Mouse (Mus musculus): ENCODE data around the gene Mex3a. TPM values are rescaled to one million over a fixed set of nuclear protein-coding genes. Genes with fewer than 3 reads are reported as not detected.

Mex3a gene
- total RNA-seq (2022), result under 1 TPM; 0.07 to 0.31 (median 0.15) TPM

DNA sequence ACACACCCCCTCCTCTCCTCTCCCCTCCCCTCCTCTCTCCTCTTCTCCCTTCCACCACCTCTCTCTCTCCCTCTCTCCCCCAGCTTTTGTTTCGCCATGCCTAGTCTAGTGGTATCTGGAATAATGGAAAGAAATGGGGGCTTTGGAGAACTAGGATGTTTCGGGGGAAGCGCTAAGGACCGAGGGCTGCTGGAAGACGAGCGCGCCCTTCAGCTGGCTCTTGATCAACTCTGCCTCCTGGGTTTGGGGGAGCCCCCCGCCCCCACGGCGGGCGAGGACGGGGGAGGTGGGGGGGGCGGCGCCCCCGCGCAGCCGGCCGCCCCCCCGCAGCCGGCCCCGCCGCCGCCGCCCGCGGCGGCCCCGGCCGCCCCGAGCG lies at the start of gene Mex3a:
TSS of gene Mex3a (plus strand) at position 97 of the 376 bp plus-strand sequence.
- no peak for DNase-seq (ENCODE audit: low spot score in 2 of 2)

DNA sequence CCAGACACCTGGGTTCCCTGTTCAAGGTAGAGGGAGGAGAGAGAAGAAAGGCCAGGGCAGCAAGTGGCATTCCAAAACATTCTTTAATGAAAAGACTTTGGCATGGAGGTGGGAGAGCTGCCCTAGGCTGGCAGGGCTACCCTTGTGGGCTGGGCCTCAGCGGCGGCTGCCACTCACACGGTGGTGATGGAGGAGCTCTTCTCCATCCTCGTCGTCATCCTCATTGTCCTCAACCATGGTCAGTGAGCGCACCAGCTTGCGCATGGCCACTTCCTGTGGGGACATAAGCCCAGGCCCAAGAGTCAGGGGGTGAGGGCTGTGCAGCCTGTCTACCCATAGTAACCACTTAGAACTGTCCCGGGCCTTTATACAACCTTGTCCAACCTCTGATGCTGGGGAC lies 49.1 kb upstream of the Mex3a start:
- DNase-seq (ENCODE audit: low spot score in 2 of 2), result no peak

DNA sequence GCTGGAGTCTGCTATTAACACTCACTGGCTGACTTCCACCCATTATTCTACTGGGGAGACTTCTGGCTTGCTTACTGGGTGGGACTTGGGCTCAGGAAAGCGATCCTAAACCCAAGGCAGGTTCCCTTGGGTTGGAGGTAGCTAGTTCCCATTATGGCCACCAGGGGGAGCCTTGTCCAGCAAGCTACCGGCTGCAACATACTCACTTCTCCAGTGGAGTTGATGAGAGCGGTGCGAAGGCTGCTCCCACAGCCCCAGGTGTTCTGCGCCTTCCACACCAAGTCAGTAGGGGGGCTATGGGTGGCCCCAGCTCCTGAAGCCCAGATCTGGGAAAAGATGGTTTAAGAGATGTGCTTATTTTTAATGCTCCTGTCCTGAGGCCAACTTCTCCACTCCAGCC lies 48.6 kb upstream of the Mex3a start:
- DNase-seq (ENCODE audit: low spot score in 2 of 2), result no peak

DNA sequence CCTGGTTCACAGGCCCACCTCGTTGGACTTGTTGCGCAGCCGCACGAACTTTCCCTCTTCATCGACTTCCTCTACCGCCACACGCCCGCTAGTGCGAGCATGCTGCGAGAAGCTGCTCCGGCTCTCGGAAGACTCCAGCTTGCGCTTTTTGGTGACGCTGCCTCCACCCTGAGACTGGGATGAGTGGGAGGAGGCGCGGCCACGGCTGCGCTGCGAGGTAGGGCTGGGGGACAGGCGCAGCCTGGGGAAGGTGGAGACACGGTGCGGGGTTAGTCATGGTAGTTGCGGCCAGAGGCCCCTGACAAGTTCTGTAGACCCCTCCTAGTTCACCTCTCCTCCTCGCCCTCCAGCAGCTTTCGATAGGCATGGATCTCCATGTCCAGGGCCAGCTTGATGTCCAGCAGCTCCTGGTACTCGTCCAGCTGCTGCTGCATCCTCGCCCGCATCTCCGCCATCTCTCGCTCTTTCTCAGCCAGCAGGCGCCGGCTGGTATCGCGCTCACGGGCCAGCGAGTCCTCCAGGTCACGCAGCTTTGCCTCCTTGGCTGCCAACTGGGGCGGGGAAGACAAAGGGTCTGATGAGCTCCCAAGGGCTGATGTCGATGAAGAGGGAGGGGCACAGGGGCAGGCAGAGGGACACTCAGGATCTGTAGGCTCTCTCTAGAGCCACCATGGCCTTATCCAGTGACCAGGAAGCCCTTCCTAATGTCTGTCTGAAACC lies 47.4 kb upstream of the Mex3a start:
- DNase-seq (ENCODE audit: low spot score in 2 of 2), result no peak

DNA sequence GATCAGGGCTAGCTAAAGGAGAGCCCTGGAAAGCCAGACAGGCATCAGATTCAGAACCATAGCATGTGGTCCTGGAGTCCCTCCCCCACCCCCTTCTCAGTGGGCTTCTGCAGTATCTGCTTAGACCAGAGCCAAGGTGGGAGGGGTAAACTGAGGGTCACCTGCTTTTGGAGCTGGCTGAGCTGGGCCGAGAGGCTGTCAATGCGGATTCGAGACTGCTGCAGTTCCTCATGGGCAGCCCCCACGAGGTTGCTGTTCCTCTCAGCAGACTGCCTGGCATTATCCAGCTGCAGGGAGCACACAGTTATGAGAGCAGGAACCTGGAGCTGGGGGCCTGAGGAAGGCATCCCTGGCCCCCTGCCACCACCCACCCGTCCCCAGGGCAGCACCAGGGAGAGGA lies 46.2 kb upstream of the Mex3a start:
- no peak for DNase-seq (ENCODE audit: low spot score in 2 of 2)

DNA sequence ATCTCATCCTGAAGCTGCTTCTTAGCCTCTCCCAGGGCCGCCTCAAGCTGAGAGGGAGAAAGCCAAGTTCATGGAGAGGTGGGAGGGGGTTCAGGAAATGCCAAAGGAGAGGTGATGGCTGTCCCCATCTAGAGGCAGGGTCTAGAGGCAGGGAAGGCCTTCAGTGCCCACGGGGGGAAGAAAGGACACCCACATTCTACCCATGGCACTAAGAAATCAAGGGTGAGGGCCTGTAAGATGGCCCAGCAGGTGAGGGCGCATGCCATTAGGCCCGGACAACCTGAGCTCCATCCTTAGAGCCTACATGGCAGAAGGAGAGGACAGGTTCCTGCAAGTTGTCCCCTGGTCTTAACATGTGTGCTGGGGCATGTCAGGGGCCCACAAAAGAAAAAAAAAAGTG lies 45.3 kb upstream of the Mex3a start:
- no peak for DNase-seq (ENCODE audit: low spot score in 2 of 2)

DNA sequence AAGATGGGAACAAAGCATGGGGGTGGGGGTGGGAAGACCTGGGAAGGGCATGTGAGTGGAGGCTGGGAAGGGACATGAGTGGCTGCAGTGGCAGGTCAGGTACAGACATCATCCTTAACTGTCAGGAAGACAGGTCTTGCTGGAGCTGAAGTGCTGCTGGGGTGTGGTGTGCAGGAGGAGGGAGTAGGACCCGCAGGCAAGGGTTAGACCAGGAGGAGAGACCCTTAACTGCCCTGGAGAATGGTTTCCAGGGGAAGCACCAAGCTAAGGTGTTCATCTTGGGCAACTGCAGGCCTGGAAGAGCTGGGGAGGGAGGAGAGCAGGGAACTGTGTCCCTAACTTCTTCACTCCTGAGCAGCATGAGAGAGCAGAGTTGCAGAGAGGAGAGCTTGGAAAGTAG lies 44.8 kb upstream of the Mex3a start:
- DNase-seq (ENCODE audit: low spot score in 2 of 2), result no peak

DNA sequence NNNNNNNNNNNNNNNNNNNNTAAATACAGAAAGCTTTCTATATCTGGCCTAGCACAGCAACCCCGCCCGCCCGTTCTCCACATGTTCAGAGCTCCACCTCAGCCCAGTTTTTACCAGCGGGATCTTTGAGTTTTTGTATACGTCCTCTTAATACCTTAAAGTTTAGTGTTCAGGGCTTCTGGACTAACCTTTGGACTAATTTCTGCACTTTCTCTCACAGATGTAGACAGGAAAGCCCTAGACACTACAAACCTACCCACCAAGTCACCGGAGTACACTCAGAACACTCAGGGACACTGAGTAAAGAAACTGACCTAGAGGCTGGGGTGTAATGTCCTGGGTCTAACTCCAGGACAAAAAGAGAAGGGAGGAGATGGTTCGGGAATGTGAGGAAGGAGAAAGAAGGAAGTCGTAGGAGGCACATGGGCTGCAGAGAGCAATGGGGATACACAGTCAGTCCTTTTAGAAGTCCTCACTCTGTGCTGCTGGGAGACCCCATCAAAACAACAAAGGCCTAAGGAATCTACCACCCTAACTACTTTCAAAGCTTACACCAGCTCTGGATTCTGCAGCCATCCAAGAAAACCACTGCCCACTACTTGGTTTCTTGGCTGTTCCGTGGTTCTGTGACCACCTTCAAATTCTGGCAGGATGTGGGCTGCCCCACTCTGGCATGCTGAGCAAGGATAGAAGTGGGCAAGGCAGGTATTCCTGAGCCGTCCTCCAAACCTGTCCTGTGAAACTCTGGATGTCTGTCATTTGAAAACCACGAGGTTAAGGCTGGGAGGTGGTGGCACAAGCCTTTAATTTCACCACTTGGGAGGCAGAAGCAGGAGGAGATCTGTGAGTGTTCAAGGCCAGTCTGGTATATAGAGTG lies 38.3 kb upstream of the Mex3a start:
- DNase-seq (ENCODE audit: low spot score in 2 of 2), result no peak

DNA sequence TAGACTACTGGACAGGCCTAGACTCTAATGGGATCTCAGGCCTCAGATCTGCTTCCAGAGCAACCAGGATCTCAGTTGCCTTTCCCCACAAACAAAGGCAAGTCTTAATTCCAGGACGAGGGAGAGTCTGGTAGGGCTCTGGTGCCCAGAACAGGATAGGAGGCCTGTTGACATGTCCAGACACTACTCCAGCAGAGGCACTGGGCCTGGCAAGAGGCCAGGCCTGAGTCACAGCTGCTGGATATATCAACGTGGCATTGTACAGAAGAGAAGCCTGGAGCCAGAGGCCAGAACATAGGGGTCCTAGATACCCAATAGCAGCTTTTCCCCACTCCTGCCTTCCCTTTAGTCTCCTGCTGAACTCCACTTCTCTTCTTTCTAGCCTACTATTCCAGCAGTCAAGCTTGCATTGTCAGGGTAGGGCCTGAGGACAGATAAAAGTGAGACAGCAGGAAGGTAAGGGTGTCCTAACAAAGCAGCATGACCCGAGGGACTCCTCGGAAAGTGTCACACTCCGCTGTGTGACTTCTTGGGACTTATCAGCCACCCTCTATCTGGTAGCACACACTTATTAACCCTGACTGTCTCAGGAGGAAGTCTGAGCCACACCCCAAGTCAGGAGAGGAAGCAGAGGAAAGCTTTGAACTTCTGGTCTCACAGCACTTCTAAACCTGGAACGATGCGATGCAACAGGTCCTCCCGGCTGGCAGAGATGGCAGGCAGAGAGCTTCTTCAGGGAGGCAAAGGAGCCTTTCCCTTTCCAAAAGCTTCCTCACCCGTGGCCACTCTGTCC lies 37.2 kb upstream of the Mex3a start:
- peak in 1 of 2 experiments; percentile 78 for DNase-seq (ENCODE audit: low spot score in 2 of 2)

DNA sequence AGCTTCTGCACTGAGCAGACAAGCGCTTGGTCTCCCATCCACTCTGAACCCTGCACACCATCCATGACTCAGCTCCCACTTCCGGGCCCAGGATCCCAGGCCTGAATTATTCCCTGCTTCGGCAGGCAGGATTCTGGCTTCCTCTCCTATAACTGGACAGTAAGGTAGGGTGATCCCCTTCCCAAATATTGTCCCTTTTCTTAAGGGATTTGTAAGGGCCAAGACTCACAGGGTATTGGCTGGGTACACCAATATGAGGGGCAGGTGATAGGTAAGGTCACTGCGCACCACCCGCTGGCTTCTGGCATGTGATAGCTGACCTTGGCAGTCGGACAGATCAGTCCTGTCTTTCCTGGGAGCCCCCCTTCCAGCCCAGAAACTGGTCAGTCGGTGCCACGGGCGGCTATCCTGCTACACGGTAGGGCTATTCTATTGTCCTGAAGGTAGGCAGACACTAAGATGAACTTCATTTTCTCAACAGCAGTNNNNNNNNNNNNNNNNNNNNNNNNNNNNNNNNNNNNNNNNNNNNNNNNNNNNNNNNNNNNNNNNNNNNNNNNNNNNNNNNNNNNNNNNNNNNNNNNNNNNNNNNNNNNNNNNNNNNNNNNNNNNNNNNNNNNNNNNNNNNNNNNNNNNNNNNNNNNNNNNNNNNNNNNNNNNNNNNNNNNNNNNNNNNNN lies 36.3 kb upstream of the Mex3a start:
- no peak for DNase-seq (ENCODE audit: low spot score in 2 of 2)

DNA sequence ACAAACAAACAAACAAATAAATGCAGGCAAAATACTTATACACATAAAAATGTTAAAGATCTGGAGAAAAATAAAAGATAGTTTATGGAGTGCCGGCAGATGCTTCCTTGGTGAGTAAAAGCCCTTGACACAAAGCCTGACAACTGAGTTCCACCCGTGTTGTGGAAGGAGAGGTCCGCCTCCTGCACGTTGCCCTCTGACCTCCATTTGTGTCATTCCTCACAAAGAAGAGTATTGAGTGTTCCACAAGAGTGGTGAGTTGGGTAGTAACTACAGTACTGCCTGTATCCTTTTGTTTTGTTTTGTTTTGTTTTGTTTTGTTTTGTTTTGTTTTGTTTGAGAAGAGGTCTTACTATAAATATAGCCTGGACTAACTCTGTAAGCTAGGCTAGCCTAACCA lies 32.6 kb upstream of the Mex3a start:
- no peak for DNase-seq (ENCODE audit: low spot score in 2 of 2)

DNA sequence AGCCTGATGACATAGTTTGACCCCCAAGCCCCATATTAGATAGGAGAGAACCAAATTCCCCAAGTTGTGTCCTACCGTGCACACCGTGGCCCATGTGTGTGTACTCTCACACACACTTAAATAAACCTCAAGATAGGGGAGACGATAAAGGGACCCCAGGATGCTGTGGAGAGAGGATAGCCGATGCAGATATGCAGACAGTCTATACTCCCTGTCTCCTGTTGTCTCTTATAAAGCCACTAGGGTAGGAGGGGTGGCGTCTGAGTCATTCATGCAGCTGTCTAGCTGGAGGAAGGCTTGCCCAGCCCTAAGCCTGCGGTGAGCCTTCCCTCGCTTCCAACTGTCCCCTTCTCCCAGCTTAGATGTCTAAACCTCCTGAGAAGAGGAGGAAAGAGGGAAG lies 32.1 kb upstream of the Mex3a start:
- DNase-seq (ENCODE audit: low spot score in 2 of 2), result no peak

DNA sequence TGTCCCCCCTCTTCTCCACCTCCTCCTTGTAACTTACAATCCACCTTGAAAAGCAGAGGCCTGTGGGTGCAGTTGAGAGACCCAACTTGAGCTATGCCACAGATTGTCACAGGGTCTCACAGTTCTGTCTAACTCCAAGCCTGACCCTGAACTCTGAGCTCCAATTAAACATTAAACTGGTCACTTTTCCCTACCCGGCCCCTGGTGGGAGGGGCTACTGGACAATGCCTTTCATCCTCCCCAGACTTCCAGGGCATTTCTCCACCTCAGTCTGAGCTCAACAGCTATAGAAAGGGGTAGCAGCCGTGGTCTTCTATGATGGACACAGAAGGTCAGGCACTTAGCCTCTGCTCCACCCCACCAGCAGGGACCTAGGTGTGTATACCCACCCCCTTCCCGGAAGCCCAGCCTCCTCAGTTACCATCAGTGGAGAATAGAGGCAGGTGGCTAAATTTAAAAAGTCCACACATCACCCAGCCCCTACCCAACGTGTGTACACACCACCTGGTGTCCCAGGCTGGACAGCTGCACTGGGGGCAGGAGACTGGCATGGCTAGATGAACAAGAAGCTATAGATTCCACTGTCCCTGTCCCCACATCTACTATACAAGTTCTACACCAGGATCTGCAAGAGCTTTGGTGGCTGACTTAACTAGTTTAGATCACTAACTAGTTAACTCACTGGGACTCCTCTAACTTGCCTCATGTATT lies 31.4 kb upstream of the Mex3a start:
- no peak for DNase-seq (ENCODE audit: low spot score in 2 of 2)

DNA sequence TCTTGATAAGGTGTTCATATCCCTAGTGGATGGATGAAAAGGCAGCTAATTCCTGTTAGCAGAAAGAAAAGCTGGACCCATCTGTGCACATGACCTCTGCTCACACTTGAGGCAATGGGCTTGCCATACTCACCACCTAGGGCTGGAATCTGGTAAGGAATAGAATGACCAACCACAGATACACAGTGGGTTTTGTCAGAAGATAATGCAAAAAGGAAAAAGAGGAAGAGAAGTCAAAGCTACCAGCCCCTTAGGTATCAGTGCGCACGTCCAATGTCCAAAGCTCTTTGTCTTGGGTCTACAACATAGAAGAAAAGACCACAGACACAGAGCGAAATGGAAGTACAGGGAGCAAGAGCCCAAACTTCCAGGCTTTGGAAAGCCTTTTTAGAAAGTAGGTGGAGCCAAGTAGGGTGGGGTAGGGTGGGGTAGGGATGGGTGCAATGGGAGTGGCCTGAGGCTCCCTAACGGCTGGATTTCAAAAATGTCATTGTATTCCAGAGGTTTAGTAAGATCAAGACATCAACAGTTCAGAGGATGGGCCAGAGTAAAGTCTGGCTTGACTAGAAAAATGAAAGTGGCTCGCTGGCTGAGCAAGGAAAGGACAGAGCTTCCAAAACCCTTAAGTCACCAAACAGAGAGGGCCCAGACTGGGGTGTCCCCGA lies 30.7 kb upstream of the Mex3a start:
- DNase-seq (ENCODE audit: low spot score in 2 of 2), result no peak

DNA sequence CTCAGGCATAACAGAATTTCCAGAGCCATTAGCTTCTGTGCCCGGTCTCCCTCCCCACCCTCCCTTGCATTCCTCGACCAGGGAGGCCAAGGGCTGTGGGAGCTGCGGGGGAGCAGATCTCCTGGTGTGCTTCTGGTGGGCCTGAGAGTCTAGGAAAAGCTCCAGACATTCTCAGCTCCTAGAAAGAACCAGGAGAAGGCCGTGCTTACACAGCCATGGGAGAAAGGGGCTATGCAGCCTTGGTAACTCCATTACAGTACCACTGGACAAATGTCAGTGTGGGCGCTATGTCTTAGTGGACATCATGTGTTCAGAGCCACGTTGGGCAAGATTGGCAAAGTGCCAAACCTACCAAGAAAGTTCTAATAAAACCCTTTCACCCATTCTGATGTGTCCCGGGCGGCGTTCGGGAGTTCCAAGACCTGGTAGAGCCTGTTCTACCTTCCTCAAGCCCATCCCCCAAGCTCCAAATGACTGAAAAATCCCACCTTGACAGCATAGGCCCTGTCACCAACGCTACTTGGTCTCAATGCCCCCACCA lies 30.1 kb upstream of the Mex3a start:
- no peak for DNase-seq (ENCODE audit: low spot score in 2 of 2)

DNA sequence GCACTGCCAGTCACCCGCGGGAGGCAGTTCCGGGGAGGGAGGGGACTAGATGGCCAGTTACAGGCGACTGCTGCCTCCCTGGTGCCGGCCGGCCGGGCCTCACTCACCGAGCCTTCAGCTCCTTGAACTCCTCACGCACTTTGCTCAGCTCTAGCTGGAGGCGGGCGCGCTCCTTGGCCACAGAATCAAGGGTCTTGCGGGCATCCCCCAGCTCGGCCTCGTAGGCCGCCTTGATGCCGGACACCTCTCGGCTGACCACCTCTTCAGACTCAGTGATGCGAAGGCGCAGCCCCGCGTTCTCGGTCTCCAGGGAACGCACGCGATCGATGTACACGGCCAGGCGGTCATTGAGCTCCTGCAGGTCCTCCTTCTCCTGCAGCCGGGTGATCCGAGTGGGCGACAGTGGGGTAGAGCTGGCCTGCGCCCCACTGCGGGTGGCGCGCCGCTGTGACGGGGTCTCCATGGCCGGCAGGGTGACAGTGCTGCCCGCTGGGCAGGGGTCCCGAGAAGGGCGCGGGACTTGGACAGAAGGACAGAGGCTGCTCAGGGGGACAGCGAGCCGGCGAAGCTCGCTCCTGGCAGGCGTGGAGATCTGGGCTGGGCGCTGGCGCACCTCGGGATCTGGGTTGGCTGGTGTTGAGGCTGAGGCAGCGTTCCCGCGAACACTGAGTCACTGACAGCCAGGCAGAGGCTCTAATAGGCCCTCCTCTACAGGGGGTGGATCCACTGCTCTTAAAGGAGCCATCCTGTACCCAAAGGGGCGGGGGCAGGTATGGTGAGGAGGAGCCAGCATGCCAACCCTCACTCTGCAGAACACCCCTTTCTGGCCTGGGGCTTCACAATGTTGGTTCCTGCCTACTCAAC lies 29.3 kb upstream of the Mex3a start:
- DNase-seq (ENCODE audit: low spot score in 2 of 2), result peak; percentile 92 to 94

DNA sequence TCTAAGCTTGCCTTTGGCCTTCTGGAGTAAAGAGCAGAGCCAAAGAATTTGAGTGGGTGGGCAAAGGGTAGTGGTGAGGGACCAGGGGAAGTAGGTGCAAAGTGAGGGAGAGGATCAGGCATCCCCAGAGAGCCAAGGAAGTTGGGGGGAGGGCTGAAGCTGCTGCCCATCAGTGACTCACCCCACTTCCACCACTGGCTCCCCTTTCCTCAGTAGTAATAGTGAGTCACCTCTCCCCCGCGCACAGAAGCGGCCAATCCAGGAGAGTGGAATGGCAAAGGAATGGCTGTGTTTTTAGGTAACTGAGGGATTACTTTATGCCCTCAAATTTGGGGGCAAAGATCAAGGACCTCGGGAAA lies 28.7 kb upstream of the Mex3a start:
- DNase-seq (ENCODE audit: low spot score in 2 of 2), result no peak

DNA sequence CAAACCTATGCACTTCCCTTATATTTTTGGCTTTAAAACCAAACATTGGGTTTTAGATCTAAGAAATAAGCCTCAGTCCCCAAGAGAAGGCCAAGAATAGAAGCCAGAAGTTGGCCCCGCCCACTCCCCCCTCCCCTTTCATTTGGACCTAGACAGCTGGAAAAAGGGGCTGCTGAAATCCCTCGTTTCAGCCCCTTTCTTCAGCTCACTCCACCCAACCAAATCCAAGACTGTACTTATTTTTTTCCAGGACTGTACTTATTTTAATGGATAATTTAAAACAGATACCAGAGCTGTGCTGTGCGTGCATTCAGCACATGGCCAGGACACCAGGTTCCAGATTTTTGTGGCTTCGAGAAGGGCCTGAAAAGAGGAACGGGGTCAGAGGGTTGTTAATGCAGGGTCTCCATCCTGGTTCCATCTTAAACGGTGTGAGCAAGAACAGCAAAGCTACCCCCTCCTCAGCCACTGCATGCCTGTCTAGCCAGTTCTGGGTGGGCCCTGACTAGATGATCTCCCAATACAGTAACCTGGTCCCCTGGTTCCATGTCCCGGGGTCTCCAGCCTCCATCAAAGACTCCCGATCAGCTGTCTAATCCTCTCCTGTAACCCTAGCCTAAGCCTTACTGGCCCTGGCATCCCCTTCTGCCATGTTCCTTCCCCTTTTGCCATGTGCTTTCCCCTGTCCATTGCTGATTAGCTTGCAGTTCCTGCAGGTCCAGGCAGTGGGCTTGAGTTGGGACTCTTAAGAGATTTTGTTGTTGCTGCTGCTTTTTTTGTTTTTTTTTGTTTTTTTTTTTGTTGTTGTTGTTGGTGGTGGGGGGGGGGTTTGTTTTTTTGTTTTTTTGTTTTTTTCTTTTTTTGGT lies 28.1 kb upstream of the Mex3a start:
- no peak for DNase-seq (ENCODE audit: low spot score in 2 of 2)
